In genomic region chr10:84238279-84238963, GRCm38 (mm10) we compare ENCODE assay signal across 11 mouse cellular contexts.
DNase-seq lines count a peak whose midpoint lies in the region; ATAC-seq lines count a peak whose summit lies in the region.
"Had no signal": no experiment of that assay in that cellular context is flagged by ENCODE, and none has a peak within 500 bp of the region (broad histone marks: within the 10 kb centered on the region; RNA-seq: fewer than 3 reads in every experiment).

No protein-coding gene starts in this region.

- no peak overlapping the region for H3K27ac ChIP-seq in neural tube, embryonic 13.5 days (replicated peaks)
- H3K27ac ChIP-seq in neural tube, embryonic 15.5 days (replicated peaks): no peak overlapping the region
- H3K27ac ChIP-seq in kidney, embryonic 16.5 days (ENCODE audit: low read length): no peak overlapping the region
- H3K27ac ChIP-seq: lung, embryonic 15.5 days; stomach, embryonic 15.5 days had no signal

- H3K9me3 ChIP-seq in neural tube, embryonic 13.5 days: peaks cover 20% of the 10 kb centered on the region
- 0 out of 2 replicates have a peak, but pooled peaks cover 9% of the 10 kb centered on the region for H3K9me3 ChIP-seq in neural tube, embryonic 15.5 days (replicated peaks)
- peaks cover 15% of the 10 kb centered on the region for H3K9me3 ChIP-seq in kidney, embryonic 16.5 days (ENCODE audit: low read length)
- H3K9me3 ChIP-seq: stomach, embryonic 15.5 days had no signal

- peak; percentile 12 to 30 for DNase-seq in cerebellum, postnatal 14 days
- DNase-seq in frontal cortex, postnatal 10 days (ENCODE audit: low spot score in 2 of 2): peak; percentile 8 to 13
- peak; percentile 2 for DNase-seq in retina, postnatal 7 days (ENCODE audit: low read depth, low spot score)
- no peak for DNase-seq in heart, adult 9 months (ENCODE audit: low spot score in 2 of 2)
- DNase-seq in lung, postnatal 14 days: no peak
- DNase-seq: heart, postnatal 36 days had no signal

- H3K36me3 ChIP-seq in neural tube, embryonic 13.5 days: no peaks in the 10 kb centered on the region
- no peaks in the 10 kb centered on the region for H3K36me3 ChIP-seq in neural tube, embryonic 15.5 days
- no peaks in the 10 kb centered on the region for H3K36me3 ChIP-seq in kidney, embryonic 16.5 days (ENCODE audit: insufficient read depth, low read length)
- H3K36me3 ChIP-seq: lung, embryonic 15.5 days; stomach, embryonic 15.5 days had no signal

- H3K9ac ChIP-seq in neural tube, embryonic 13.5 days: no peak overlapping the region
- H3K9ac ChIP-seq in neural tube, embryonic 15.5 days (replicated peaks): no peak overlapping the region
- H3K9ac ChIP-seq in kidney, embryonic 16.5 days (replicated peaks; ENCODE audit: low read length): no peak overlapping the region
- H3K9ac ChIP-seq: lung, embryonic 15.5 days; stomach, embryonic 15.5 days had no signal

- 64% methylated on average over 18 of the region's 18 CpGs for WGBS in neural tube, embryonic 13.5 days
- WGBS in neural tube, embryonic 15.5 days: 58% methylated on average over 18 of the region's 18 CpGs
- 73% methylated on average over 18 of the region's 18 CpGs for WGBS in kidney, embryonic 16.5 days

- peaks cover 9% of the 10 kb centered on the region; the same call in 1 of the 2 replicates for H3K4me1 ChIP-seq in neural tube, embryonic 13.5 days (replicated peaks)
- no peaks in the 10 kb centered on the region for H3K4me1 ChIP-seq in neural tube, embryonic 15.5 days
- H3K4me1 ChIP-seq in kidney, embryonic 16.5 days (ENCODE audit: insufficient read depth, low read length): no peaks in the 10 kb centered on the region
- H3K4me1 ChIP-seq: lung, embryonic 15.5 days; stomach, embryonic 15.5 days had no signal

- no peak overlapping the region for H3K4me3 ChIP-seq in neural tube, embryonic 13.5 days
- no peak overlapping the region for H3K4me3 ChIP-seq in neural tube, embryonic 15.5 days (replicated peaks)
- no peak overlapping the region for H3K4me3 ChIP-seq in kidney, embryonic 16.5 days (ENCODE audit: low read length)
- H3K4me3 ChIP-seq: lung, embryonic 15.5 days; stomach, embryonic 15.5 days had no signal

- H3K4me2 ChIP-seq in neural tube, embryonic 13.5 days: no peak overlapping the region
- H3K4me2 ChIP-seq in neural tube, embryonic 15.5 days: no peak overlapping the region
- H3K4me2 ChIP-seq in kidney, embryonic 16.5 days (replicated peaks; ENCODE audit: low read depth, low read length): no peak overlapping the region
- H3K4me2 ChIP-seq: lung, embryonic 15.5 days; stomach, embryonic 15.5 days had no signal

- ATAC-seq in neural tube, embryonic 13.5 days (ENCODE audit: low read depth): peak; percentile 50; the same call in 1 of the 2 replicates
- no peak for ATAC-seq in neural tube, embryonic 15.5 days (ENCODE audit: low FRiP score)
- no peak for ATAC-seq in kidney, embryonic 16.5 days (ENCODE audit: low FRiP score, low TSS enrichment)

- no peaks in the 10 kb centered on the region for H3K27me3 ChIP-seq in neural tube, embryonic 13.5 days
- H3K27me3 ChIP-seq in neural tube, embryonic 15.5 days (replicated peaks): no peaks in the 10 kb centered on the region
- H3K27me3 ChIP-seq in kidney, embryonic 16.5 days (ENCODE audit: insufficient read depth, low read length): no peaks in the 10 kb centered on the region
- H3K27me3 ChIP-seq: lung, embryonic 15.5 days; stomach, embryonic 15.5 days had no signal

Comparison
In these comparisons a context has a peak if more than half of its experiments do, and no peak if none do; other contexts are left out.
1. DNase-seq: peak in cerebellum, postnatal 14 days (2 of 2), frontal cortex, postnatal 10 days (2 of 2) and retina, postnatal 7 days (single experiment); none in heart, adult 9 months (0 of 2) and lung, postnatal 14 days (single experiment).